In genomic region chr7:112713509-112713908, GRCm38 (mm10) we compare ENCODE assay signal across 16 mouse cellular contexts. TPM values are rescaled to one million over a fixed set of nuclear protein-coding genes. Genes with fewer than 3 reads are reported as not detected.
DNase-seq lines count a peak whose midpoint lies in the region; TF ChIP-seq lines count a peak whose summit lies in the region.
"Had no signal": no experiment of that assay in that cellular context is flagged by ENCODE, and none has a peak within 500 bp of the region (broad histone marks: within the 10 kb centered on the region; RNA-seq: fewer than 3 reads in every experiment).

No protein-coding gene starts in this region.

- no peak overlapping the region for H3K4me3 ChIP-seq in gastrocnemius, adult 2 months
- no peak overlapping the region for H3K4me3 ChIP-seq in layer of hippocampus, adult 2 months
- H3K4me3 ChIP-seq: hindbrain, embryonic 10.5 days; limb, embryonic 12.5 days; neural tube, embryonic 13.5 days had no signal

- TF ChIP-seq CTCF in gastrocnemius, adult 2 months (IDR thresholded peaks at IDR 0.05), result peak; percentile 49
- TF ChIP-seq CTCF in layer of hippocampus, adult 2 months (conservative IDR thresholded peaks at IDR 0.05), result peak; percentile 57

- peak; percentile 40 for DNase-seq in gastrocnemius, adult 2 months
- DNase-seq in gastrocnemius, postnatal 36 days, result no peak
- no peak for DNase-seq in layer of hippocampus, adult 2 months (ENCODE audit: low spot score in 2 of 2)
- DNase-seq in layer of hippocampus, postnatal 25 days (ENCODE audit: extremely low spot score in 1 of 2, low spot score in 1 of 2), result no peak
- peak; percentile 43 for DNase-seq in NIH3T3 (ENCODE audit: low read depth)
- peak; percentile 81 for DNase-seq in fat pad, adult 2 months (ENCODE audit: extremely low read depth, low read depth, low spot score)
- no peak for DNase-seq in urinary bladder, adult 2 months (ENCODE audit: low spot score)
- no peak for DNase-seq in embryo, embryonic 10.5 days (ENCODE audit: low spot score)
- DNase-seq: adrenal gland, postnatal 10 days; cerebellum, adult 9-10 months; kidney, postnatal 10 days had no signal

- H3K27ac ChIP-seq in gastrocnemius, adult 2 months, result no peak overlapping the region
- no peak overlapping the region for H3K27ac ChIP-seq in layer of hippocampus, adult 2 months
- H3K27ac ChIP-seq: hindbrain, embryonic 10.5 days; limb, embryonic 12.5 days; liver, embryonic 14.5 days; neural tube, embryonic 13.5 days had no signal

- intact Hi-C loops in gastrocnemius, adult 2 months (cut with DNase I), result no loop called here
- intact Hi-C loops in gastrocnemius, postnatal 36 days (cut with DNase I), result no loop called here

RNA-seq across cellular contexts. Expression of gene Tead1, which starts 34.4 kb away (rescaled TPM):
- total RNA-seq in gastrocnemius, adult 2 months (2021), result 100 to 1,000 TPM; 189 to 260 TPM
- 100 to 1,000 TPM; 142 to 162 TPM for total RNA-seq in gastrocnemius, postnatal 36 days (2021)
- 10 to 100 TPM; 23.9 to 29.0 TPM for total RNA-seq in layer of hippocampus, adult 2 months (2021)
- total RNA-seq in layer of hippocampus, postnatal 25 days (2021), result 10 to 100 TPM; 19.6 to 28.6 TPM
- 43.5 and 60.2 TPM in 2 replicates for polyA plus RNA-seq in urinary bladder, adult 2 months (2012; rRNA removed)
- total RNA-seq: monocyte, adult 5-6 weeks had no signal

Comparison
In these comparisons a context has a peak if more than half of its experiments do, and no peak if none do; other contexts are left out.
1. DNase-seq: peak in gastrocnemius, adult 2 months (single experiment), NIH3T3 (single experiment) and fat pad, adult 2 months (single experiment); none in gastrocnemius, postnatal 36 days (0 of 2), layer of hippocampus, adult 2 months (0 of 2), layer of hippocampus, postnatal 25 days (0 of 2), urinary bladder, adult 2 months (single experiment) and embryo, embryonic 10.5 days (single experiment).
2. RNA of gene Tead1, which starts 34.4 kb away (total RNA-seq): 189 to 260 TPM in gastrocnemius, adult 2 months and 142 to 162 TPM in gastrocnemius, postnatal 36 days; 23.9 to 29.0 TPM in layer of hippocampus, adult 2 months and 19.6 to 28.6 TPM in layer of hippocampus, postnatal 25 days; every median in the first group is over 4 times any median in the second.